Mouse (Mus musculus): ENCODE results near the gene Trim71.

DNA sequence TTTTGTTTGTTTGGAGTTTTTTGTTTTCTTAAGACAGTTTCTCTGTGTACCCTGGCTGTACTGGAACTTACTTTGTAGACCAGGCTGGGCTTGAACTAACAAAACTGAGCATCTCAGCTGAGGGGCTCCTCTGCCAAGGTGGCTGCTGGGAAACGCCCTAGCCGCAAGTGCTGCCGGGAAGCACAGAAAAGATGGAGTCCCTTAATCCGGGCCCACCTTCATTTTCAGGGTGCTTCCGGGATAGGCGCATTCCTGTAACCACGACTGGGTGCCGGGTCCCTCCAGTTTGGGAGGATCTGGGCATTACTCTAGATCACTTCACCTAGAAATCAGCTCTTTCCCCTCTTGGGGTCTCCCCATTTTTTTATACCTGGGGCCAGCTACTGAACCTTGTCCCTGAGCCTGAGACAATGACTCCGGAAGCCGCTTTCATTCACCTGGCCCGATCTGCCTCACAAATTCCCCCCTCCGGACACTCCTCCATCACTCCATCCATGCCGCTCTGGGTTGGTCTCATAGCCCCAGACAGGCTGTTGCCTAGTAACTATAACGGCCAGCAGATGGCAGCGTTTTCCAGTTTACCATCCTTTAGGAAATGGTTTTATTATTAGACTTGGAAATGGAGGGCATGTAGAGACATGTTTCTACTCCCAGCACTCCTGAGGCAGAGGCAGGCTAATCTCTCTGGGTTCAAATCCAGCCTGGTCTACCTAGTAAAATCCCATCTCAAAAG is 64.2 kb downstream of the Trim71 start:
- no peak for TF ChIP-seq CTCF (IDR thresholded peaks at IDR 0.05; ENCODE audit: control insufficient read depth, insufficient read depth, insufficient read length)
- TF ChIP-seq USF1 (IDR thresholded peaks at IDR 0.05; ENCODE audit: low read depth), result no peak
- TF ChIP-seq MYOG (IDR thresholded peaks at IDR 0.05; ENCODE audit: control insufficient read depth, extremely low read depth, insufficient read length), result no peak
